Mouse (Mus musculus) telencephalon, adult 2 months (tissue): ENCODE data around the gene Atp2a2.

Source experiments
- DNase-seq: peaks from one replicate; pipeline ENCODE4 v3.0.0-alpha.2; 2011; ENCODE audit warnings: low read depth, low spot score

Gene Atp2a2

GRCm38 (mm10) chr5:122412826-122413225 is 89.2 kb downstream of the Atp2a2 start:
- no peak for DNase-seq

GRCm38 (mm10) chr5:122411892-122412291 is 90.1 kb downstream of the Atp2a2 start:
- no peak for DNase-seq

- no peak for DNase-seq
Measured at GRCm38 (mm10) chr5:122409692-122410645, 92.1 kb downstream of the Atp2a2 start.

GRCm38 (mm10) chr5:122405537-122405936 is 96.5 kb downstream of the Atp2a2 start:
- no peak for DNase-seq
